Mouse (Mus musculus) kidney, adult 2 months (tissue): Measurements from ENCODE around the gene Smim15.

Source experiments
- CTCF ChIP-seq: fragments of 200-500 bp; conservative IDR thresholded peaks from 2 replicates; pipeline ENCODE4 v1.5.1; 2011; ENCODE audit warnings: low read depth, mild to moderate bottlenecking, control low read depth, low read length, moderate library complexity, mixed read lengths; ENCODE audit not compliant: insufficient read depth, insufficient read length
- POLR2A ChIP-seq: fragments of 200-500 bp; IDR thresholded peaks from one replicate; pipeline ENCODE4 v1.6.1; 2011; ENCODE audit warnings: low read depth, low read length, control low read depth

DNA sequence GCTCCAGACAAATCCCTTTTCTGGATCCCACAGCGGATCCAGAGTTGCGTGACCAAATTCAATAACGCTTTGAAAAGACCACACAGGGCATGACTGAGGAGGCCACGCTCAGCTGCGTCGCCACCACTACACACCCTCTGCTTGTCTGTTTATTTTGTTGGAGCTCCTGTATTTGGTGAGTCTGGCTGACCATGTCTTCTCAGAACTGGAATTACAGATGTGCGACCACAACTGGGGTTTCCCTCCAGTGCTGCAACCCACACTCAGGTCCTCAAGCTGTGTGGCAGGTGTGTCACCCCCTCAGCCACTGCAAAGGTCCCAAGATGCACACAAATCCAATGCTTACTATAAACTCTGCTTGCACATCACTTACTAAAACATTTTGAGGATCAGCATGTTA, 48.0 kb downstream of the Smim15 start:
- TF ChIP-seq CTCF (no peak), POLR2A (no peak)
